In genomic region chrX:140598194-140598849, GRCm38 (mm10) we compare ENCODE assay signal across 8 mouse cellular contexts. TPM values are rescaled to one million over a fixed set of nuclear protein-coding genes. Genes with fewer than 3 reads are reported as not detected.
DNase-seq lines count a peak whose midpoint lies in the region; ATAC-seq and TF ChIP-seq lines count a peak whose summit lies in the region.

No protein-coding gene starts in this region.

- peaks cover 4% of the 10 kb centered on the region; the same call in 1 of the 2 replicates for H3K4me1 ChIP-seq in embryonic facial prominence, embryonic 15.5 days
- H3K4me1 ChIP-seq in intestine, postnatal 0 days (replicated peaks; ENCODE audit: control insufficient read depth, insufficient read depth, low read length) = no peaks in the 10 kb centered on the region
- H3K4me1 ChIP-seq in lung, embryonic 16.5 days (replicated peaks; ENCODE audit: control insufficient read depth, insufficient read depth, low read length) = no peaks in the 10 kb centered on the region

- no peak for ATAC-seq in embryonic facial prominence, embryonic 15.5 days (ENCODE audit: insufficient number of reproducible peaks, low FRiP score, low TSS enrichment, low read depth)
- peak; percentile 19; the same call in 1 of the 2 replicates for ATAC-seq in intestine, postnatal 0 days
- ATAC-seq in lung, embryonic 16.5 days (ENCODE audit: low read depth) = peak; percentile 56

- peaks cover 49% of the 10 kb centered on the region for H3K27me3 ChIP-seq in embryonic facial prominence, embryonic 15.5 days
- H3K27me3 ChIP-seq in intestine, postnatal 0 days (replicated peaks; ENCODE audit: control insufficient read depth, insufficient read depth, low read length) = peaks cover 7% of the 10 kb centered on the region
- peaks cover 10% of the 10 kb centered on the region for H3K27me3 ChIP-seq in lung, embryonic 16.5 days (ENCODE audit: control insufficient read depth, insufficient read depth, low read depth, low read length)

- H3K4me2 ChIP-seq in embryonic facial prominence, embryonic 15.5 days (replicated peaks) = peak overlapping the region; percentile 78
- H3K4me2 ChIP-seq in intestine, postnatal 0 days (replicated peaks; ENCODE audit: low read depth) = peak overlapping the region; percentile 81
- H3K4me2 ChIP-seq in lung, embryonic 16.5 days (ENCODE audit: low read depth, low read length) = peak overlapping the region; percentile 83

- 12% methylated on average over 40 of the region's 48 CpGs for WGBS in embryonic facial prominence, embryonic 15.5 days
- 25% methylated on average over 41 of the region's 48 CpGs for WGBS in intestine, postnatal 0 days
- 20% methylated on average over 39 of the region's 48 CpGs for WGBS in lung, embryonic 16.5 days

- no peak overlapping the region for H3K9ac ChIP-seq in embryonic facial prominence, embryonic 15.5 days
- H3K9ac ChIP-seq in intestine, postnatal 0 days (ENCODE audit: low read depth, low read length) = peak overlapping the region; percentile 59
- peak overlapping the region; percentile 56 for H3K9ac ChIP-seq in lung, embryonic 16.5 days (ENCODE audit: low read length)

- peak overlapping the region; percentile 53 for H3K4me3 ChIP-seq in embryonic facial prominence, embryonic 15.5 days (replicated peaks)
- H3K4me3 ChIP-seq in intestine, postnatal 0 days (ENCODE audit: low read depth, low read length) = peak overlapping the region; percentile 50
- H3K4me3 ChIP-seq in lung, embryonic 16.5 days (ENCODE audit: low read length) = peak overlapping the region; percentile 56

- DNase-seq in retina, postnatal 1 day = peak; percentile 2
- DNase-seq in retina, embryonic 14.5 days (ENCODE audit: low spot score) = no peak
- peak; percentile 11 to 16 for DNase-seq in spleen, postnatal 10 days (ENCODE audit: low spot score in 2 of 2)
- DNase-seq in layer of hippocampus, adult 18-20 months (ENCODE audit: low spot score in 2 of 2) = no peak
- DNase-seq in frontal cortex, postnatal 10 days (ENCODE audit: low spot score in 2 of 2) = no peak

- no peaks in the 10 kb centered on the region for H3K36me3 ChIP-seq in embryonic facial prominence, embryonic 15.5 days
- H3K36me3 ChIP-seq in intestine, postnatal 0 days (ENCODE audit: control insufficient read depth, insufficient read depth) = no peaks in the 10 kb centered on the region
- no peaks in the 10 kb centered on the region for H3K36me3 ChIP-seq in lung, embryonic 16.5 days (ENCODE audit: control insufficient read depth, insufficient read depth, low read length)

- no peaks in the 10 kb centered on the region for H3K9me3 ChIP-seq in embryonic facial prominence, embryonic 15.5 days (replicated peaks)
- H3K9me3 ChIP-seq in intestine, postnatal 0 days (ENCODE audit: control insufficient read depth) = no peaks in the 10 kb centered on the region
- no peaks in the 10 kb centered on the region; the same call in 1 of the 2 replicates for H3K9me3 ChIP-seq in lung, embryonic 16.5 days (ENCODE audit: control insufficient read depth, low read length)

- TF ChIP-seq CTCF in intestine, postnatal 0 days (IDR thresholded peaks at IDR 0.05; ENCODE audit: low read depth) = 0 out of 2 replicates have a peak, but pooled peaks have one; percentile 7

- no peak overlapping the region for H3K27ac ChIP-seq in embryonic facial prominence, embryonic 15.5 days (replicated peaks)
- no peak overlapping the region for H3K27ac ChIP-seq in intestine, postnatal 0 days (ENCODE audit: low read depth, low read length)
- H3K27ac ChIP-seq in lung, embryonic 16.5 days (ENCODE audit: low read length) = no peak overlapping the region

RNA-seq across cellular contexts. Expression of gene Tsc22d3, which starts 2.1 kb away (rescaled TPM):
- 129 and 132 TPM in 2 replicates for polyA plus RNA-seq in embryonic facial prominence, embryonic 15.5 days (2015; fragmentation: Nextera tagmentation; extraction: Ambion mirVana)
- polyA plus RNA-seq in intestine, postnatal 0 days (2015; fragmentation: Nextera tagmentation; extraction: Ambion mirVana) = 64.4 and 80.3 TPM in 2 replicates
- 119 and 129 TPM in 2 replicates for polyA plus RNA-seq in lung, embryonic 16.5 days (2015; fragmentation: Nextera tagmentation; extraction: Ambion mirVana)
- 100 to 1,000 TPM; 131 to 148 TPM for total RNA-seq in layer of hippocampus, adult 18-20 months (2021)

Comparison
In these comparisons a context has a peak if more than half of its experiments do, and no peak if none do; other contexts are left out.
1. DNase-seq: peak in retina, postnatal 1 day (single experiment) and spleen, postnatal 10 days (2 of 2); none in retina, embryonic 14.5 days (single experiment), layer of hippocampus, adult 18-20 months (0 of 2) and frontal cortex, postnatal 10 days (0 of 2).
2. Peak in every context shown above with its lines, with median percentiles within 50 percentile points of each other: H3K4me2 ChIP-seq and H3K4me3 ChIP-seq.